Mouse (Mus musculus) thymus, postnatal 0 days (tissue): ENCODE measurements around the gene Gm21764. TPM values are rescaled to one million over a fixed set of nuclear protein-coding genes. Genes with fewer than 3 reads are reported as not detected.
"Not testable (repeated sequence)": the region's sequence is repeated elsewhere in the genome, so short reads cannot be mapped to it uniquely, and the experiment has no call there.

Experiments
- DNase-seq: peaks from one replicate; pipeline ENCODE4 v3.0.0-alpha.2; 2015; ENCODE audit warnings: low spot score
- polyA plus RNA-seq: library from polyadenylated mRNA; unstranded; fragments of >200 nt; fragmentation: Nextera tagmentation; extraction: Ambion mirVana; gene quantifications from 2 replicates; pipeline ENCODE4 v1.2.1, GENCODE M21; 2015

Gene Gm21764
- not detected in 2 replicates for polyA plus RNA-seq

- not testable (repeated sequence) for DNase-seq
Observed at GRCm38 (mm10) chrY:18061712-18062111, at the start of gene Gm21764. Gm21764 (minus strand) TSS chrY:18061812.

- DNase-seq, result not testable (repeated sequence)
Observed at GRCm38 (mm10) chrY:18088816-18089215, 27.2 kb upstream of the Gm21764 start, which contains the start of gene Ssty1. Ssty1 (plus strand) TSS chrY:18089116.

Other genes starting within 250 kb of the Gm21764 start
- gene Gm21904, start 215.5 kb downstream of the Gm21764 start, polyA plus RNA-seq, result not detected in 2 replicates
- not detected in 2 replicates for gene Gm20772, start 187.1 kb downstream of the Gm21764 start, polyA plus RNA-seq
- not detected in 2 replicates for gene Gm20831, start 187.1 kb downstream of the Gm21764 start, polyA plus RNA-seq
- gene Srsy, start 124.5 kb downstream of the Gm21764 start, polyA plus RNA-seq, result not detected in 2 replicates
- not detected in 2 replicates for gene Ssty1, start 27.3 kb upstream of the Gm21764 start, polyA plus RNA-seq